Mouse (Mus musculus) gastrocnemius, postnatal 14 days (tissue): Measurements from ENCODE around the gene Dyrk1a. TPM values are rescaled to one million over a fixed set of nuclear protein-coding genes. Genes with fewer than 3 reads are reported as not detected.
A peak's percentile ranks its signal among the peaks of the same experiment; 100 is the strongest.

Source experiments
- DNase-seq: peaks from one replicate; pipeline ENCODE4 v3.0.0; 2021; ENCODE audit warnings: mixed read lengths
- intact Hi-C: fragments of 180-260 bp; cut with DNase I; formaldehyde crosslinking; loops from one replicate; pipeline ENCODE4 v1.15.1; 2025; ENCODE audit warnings: low total_unique reads
- long read RNA-seq, 2 experiments: library from polyadenylated mRNA; stranded (forward); transcript quantifications; one replicate each; pipeline ENCODE4 v2.0.0; 2021
- total RNA-seq, 2 experiments: library from RNA; stranded (reverse); gene quantifications; 2 replicates each; pipeline ENCODE4 v1.2.3; 2021

The Dyrk1a gene
- 10 to 100 TPM; 60.6 to 66.2 TPM for total RNA-seq
- long read RNA-seq, experiment 1, full-length matches to known transcripts = 2 of 14 reads
- long read RNA-seq, experiment 1, partial matches to known transcripts = 0 of 14 reads
- long read RNA-seq, experiment 1, other reads (novel, unspliced or antisense) = 12 of 14 reads
- long read RNA-seq, experiment 2, full-length matches to known transcripts = 6 of 15 reads
- long read RNA-seq, experiment 2, partial matches to known transcripts = 1 of 15 reads
- long read RNA-seq, experiment 2, other reads (novel, unspliced or antisense) = 8 of 15 reads

GRCm38 (mm10) chr16:94569229-94570176 is at the start of gene Dyrk1a:
TSS of gene Dyrk1a (plus strand) at chr16:94570010.
- peak; percentile 99 for DNase-seq
- intact Hi-C loops = no loop called here

GRCm38 (mm10) chr16:94523594-94524377 is 46.0 kb upstream of the Dyrk1a start:
- no peak for DNase-seq
- intact Hi-C loops = no loop called here

GRCm38 (mm10) chr16:94524691-94525090 is 45.1 kb upstream of the Dyrk1a start:
- intact Hi-C loops = loop anchor here (5.0 kb wide), 1 partner anchor 38 kb away; no protein-coding TSS in a partner anchor
- DNase-seq = no peak

GRCm38 (mm10) chr16:94525955-94526343 is 43.9 kb upstream of the Dyrk1a start:
- intact Hi-C loops = loop anchor here (5.0 kb wide), 1 partner anchor 36 kb away; no protein-coding TSS in a partner anchor
- no peak for DNase-seq

- intact Hi-C loops = loop anchor here (5.0 kb wide), 1 partner anchor 36 kb away; no protein-coding TSS in a partner anchor
- DNase-seq = peak; percentile 98
Observed at GRCm38 (mm10) chr16:94526344-94527151, 43.3 kb upstream of the Dyrk1a start, which contains the start of gene Vps26c. TSS of gene Vps26c (minus strand) at chr16:94526830.

- intact Hi-C loops = loop anchor here (5.0 kb wide), 1 partner anchor 35 kb away; no protein-coding TSS in a partner anchor
- no peak for DNase-seq
Observed at GRCm38 (mm10) chr16:94527152-94527534, 42.7 kb upstream of the Dyrk1a start.

GRCm38 (mm10) chr16:94527546-94527945 is 42.3 kb upstream of the Dyrk1a start:
- intact Hi-C loops = loop anchor here (5.0 kb wide), 1 partner anchor 35 kb away; no protein-coding TSS in a partner anchor
- no peak for DNase-seq

GRCm38 (mm10) chr16:94531268-94531667 is 38.5 kb upstream of the Dyrk1a start:
- intact Hi-C loops = no loop called here
- DNase-seq = no peak

- intact Hi-C loops = no loop called here
- DNase-seq = peak; percentile 38
Observed at GRCm38 (mm10) chr16:94533679-94534078, 36.1 kb upstream of the Dyrk1a start.

GRCm38 (mm10) chr16:94535716-94536115 is 34.1 kb upstream of the Dyrk1a start:
- intact Hi-C loops = no loop called here
- DNase-seq = no peak

- DNase-seq = peak; percentile 53
- intact Hi-C loops = no loop called here
Observed at GRCm38 (mm10) chr16:94536417-94537158, 33.2 kb upstream of the Dyrk1a start.

GRCm38 (mm10) chr16:94537159-94537527 is 32.7 kb upstream of the Dyrk1a start:
- peak; percentile 68 for DNase-seq
- intact Hi-C loops = no loop called here

GRCm38 (mm10) chr16:94540140-94540539 is 29.7 kb upstream of the Dyrk1a start:
- intact Hi-C loops = no loop called here
- DNase-seq = no peak

- intact Hi-C loops = no loop called here
- DNase-seq = no peak
Observed at GRCm38 (mm10) chr16:94542898-94543297, 26.9 kb upstream of the Dyrk1a start.

GRCm38 (mm10) chr16:94544540-94545105 is 25.2 kb upstream of the Dyrk1a start:
- no peak for DNase-seq
- intact Hi-C loops = no loop called here

GRCm38 (mm10) chr16:94545781-94546562 is 23.8 kb upstream of the Dyrk1a start:
- intact Hi-C loops = no loop called here
- DNase-seq = no peak

- no peak for DNase-seq
- intact Hi-C loops = no loop called here
Observed at GRCm38 (mm10) chr16:94549813-94550212, 20.0 kb upstream of the Dyrk1a start.
